Mouse (Mus musculus): ENCODE measurements at regions not wholly inside any gene's neighbourhood (a gene's known extent, or its start where the extent isn't known, plus 50 kb on each side); places are given as distances from the start of the nearest gene placed in this dataset.

GRCm38 (mm10) chr12:93427988-93428387 is 1579.0 kb upstream of the Sel1l start:
- H3K27me3 ChIP-seq (ENCODE audit: control insufficient read depth, insufficient read depth, low read length): no peaks in the 10 kb centered on the region
- H3K9ac ChIP-seq (ENCODE audit: low read length): no peak overlapping the region
- H3K4me1 ChIP-seq (replicated peaks; ENCODE audit: control insufficient read depth, insufficient read depth): no peaks in the 10 kb centered on the region
- H3K36me3 ChIP-seq (ENCODE audit: control insufficient read depth, insufficient read depth, low read length): no peaks in the 10 kb centered on the region
- DNase-seq (ENCODE audit: low spot score) (no peak), ATAC-seq (ENCODE audit: low FRiP score, low TSS enrichment) (no peak)
- no peak overlapping the region for H3K4me2 ChIP-seq (replicated peaks; ENCODE audit: low read depth)
- TF ChIP-seq CTCF (IDR thresholded peaks at IDR 0.05; ENCODE audit: low read depth): no peak
- TF ChIP-seq EP300 (optimal IDR thresholded peaks at IDR 0.05): no peak
- WGBS: 67% methylated on average over 2 of the region's 2 CpGs
- no peaks in the 10 kb centered on the region for H3K9me3 ChIP-seq (ENCODE audit: control insufficient read depth, low read length)
- H3K4me3 ChIP-seq (ENCODE audit: low read depth, low read length): no peak overlapping the region
- H3K27ac ChIP-seq (replicated peaks): no peak overlapping the region

GRCm38 (mm10) chr12:93416381-93416780 is 1567.4 kb upstream of the Sel1l start:
- H3K36me3 ChIP-seq (ENCODE audit: control insufficient read depth, insufficient read depth, low read length): no peaks in the 10 kb centered on the region
- H3K27ac ChIP-seq (replicated peaks): no peak overlapping the region
- H3K4me1 ChIP-seq (replicated peaks; ENCODE audit: control insufficient read depth, insufficient read depth): no peaks in the 10 kb centered on the region
- H3K27me3 ChIP-seq (ENCODE audit: control insufficient read depth, insufficient read depth, low read length): no peaks in the 10 kb centered on the region
- H3K9me3 ChIP-seq (ENCODE audit: control insufficient read depth, low read length): no peaks in the 10 kb centered on the region
- H3K4me2 ChIP-seq (replicated peaks; ENCODE audit: low read depth): no peak overlapping the region
- H3K4me3 ChIP-seq (ENCODE audit: low read depth, low read length): no peak overlapping the region
- ATAC-seq (ENCODE audit: low FRiP score, low TSS enrichment): no peak
- DNase-seq (ENCODE audit: low spot score): no peak
- WGBS: 85% methylated on average over 6 of the region's 6 CpGs
- H3K9ac ChIP-seq (ENCODE audit: low read length): no peak overlapping the region
- TF ChIP-seq CTCF (IDR thresholded peaks at IDR 0.05; ENCODE audit: low read depth): no peak
- TF ChIP-seq EP300 (optimal IDR thresholded peaks at IDR 0.05): no peak

DNA sequence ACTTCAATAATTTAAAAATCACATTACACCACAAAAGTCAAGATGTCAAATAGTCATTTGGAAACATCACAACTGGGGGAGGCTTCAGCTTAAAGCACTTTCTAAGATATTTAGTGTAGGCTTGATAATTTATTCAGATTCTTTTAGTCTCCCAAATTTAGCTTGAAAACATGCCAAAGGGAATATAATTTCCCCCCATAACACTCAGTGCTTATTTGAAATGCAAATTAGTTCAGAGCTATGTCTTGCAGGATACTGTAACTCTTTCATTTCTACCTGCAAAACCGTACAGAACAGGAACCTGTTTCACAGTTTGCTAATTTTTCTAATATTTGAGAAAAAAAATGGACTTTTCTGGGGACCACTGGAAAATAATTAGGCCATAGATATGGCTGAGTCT is 1566.8 kb upstream of the Sel1l start:
- DNase-seq (ENCODE audit: low spot score): no peak
- no peak for TF ChIP-seq CTCF (IDR thresholded peaks at IDR 0.05; ENCODE audit: low read depth)
- TF ChIP-seq EP300 (optimal IDR thresholded peaks at IDR 0.05): no peak

GRCm38 (mm10) chr12:93385578-93385977 is 1536.6 kb upstream of the Sel1l start:
- TF ChIP-seq CTCF (IDR thresholded peaks at IDR 0.05; ENCODE audit: low read depth) (no peak), EP300 (optimal IDR thresholded peaks at IDR 0.05) (no peak)
- no peak overlapping the region for H3K4me3 ChIP-seq (ENCODE audit: low read depth, low read length)
- no peaks in the 10 kb centered on the region for H3K36me3 ChIP-seq (ENCODE audit: control insufficient read depth, insufficient read depth, low read length)
- ATAC-seq (ENCODE audit: low FRiP score, low TSS enrichment) (no peak), DNase-seq (ENCODE audit: low spot score) (no peak)
- no peaks in the 10 kb centered on the region for H3K4me1 ChIP-seq (replicated peaks; ENCODE audit: control insufficient read depth, insufficient read depth)
- no peaks in the 10 kb centered on the region for H3K27me3 ChIP-seq (ENCODE audit: control insufficient read depth, insufficient read depth, low read length)
- no peak overlapping the region for H3K4me2 ChIP-seq (replicated peaks; ENCODE audit: low read depth)
- no peak overlapping the region for H3K27ac ChIP-seq (replicated peaks)
- no peak overlapping the region for H3K9ac ChIP-seq (ENCODE audit: low read length)
- no peaks in the 10 kb centered on the region for H3K9me3 ChIP-seq (ENCODE audit: control insufficient read depth, low read length)
- WGBS: 17% methylated on average over 2 of the region's 2 CpGs

More for the DNA sequence above, 1566.8 kb upstream of the Sel1l start:
- Histone ChIP-seq H3K4me2 (replicated peaks; ENCODE audit: low read depth) (no peak overlapping the region), H3K4me3 (ENCODE audit: low read depth, low read length) (no peak overlapping the region), H3K9me3 (ENCODE audit: control insufficient read depth, low read length) (no peaks in the 10 kb centered on the region), H3K27ac (replicated peaks) (no peak overlapping the region), H3K9ac (ENCODE audit: low read length) (no peak overlapping the region), H3K4me1 (replicated peaks; ENCODE audit: control insufficient read depth, insufficient read depth) (no peaks in the 10 kb centered on the region), H3K27me3 (ENCODE audit: control insufficient read depth, insufficient read depth, low read length) (no peaks in the 10 kb centered on the region), H3K36me3 (ENCODE audit: control insufficient read depth, insufficient read depth, low read length) (no peaks in the 10 kb centered on the region)
- ATAC-seq (ENCODE audit: low FRiP score, low TSS enrichment): no peak
- WGBS: 65% methylated on average over 1 of the region's 1 CpGs

GRCm38 (mm10) chr12:93342933-93343332 is 1494.0 kb upstream of the Sel1l start:
- Histone ChIP-seq H3K27ac (replicated peaks) (no peak overlapping the region), H3K4me2 (replicated peaks; ENCODE audit: low read depth) (no peak overlapping the region), H3K9ac (ENCODE audit: low read length) (no peak overlapping the region), H3K27me3 (ENCODE audit: control insufficient read depth, insufficient read depth, low read length) (no peaks in the 10 kb centered on the region), H3K4me3 (ENCODE audit: low read depth, low read length) (no peak overlapping the region), H3K4me1 (replicated peaks; ENCODE audit: control insufficient read depth, insufficient read depth) (no peaks in the 10 kb centered on the region), H3K36me3 (ENCODE audit: control insufficient read depth, insufficient read depth, low read length) (no peaks in the 10 kb centered on the region), H3K9me3 (ENCODE audit: control insufficient read depth, low read length) (no peaks in the 10 kb centered on the region)
- TF ChIP-seq CTCF (IDR thresholded peaks at IDR 0.05; ENCODE audit: low read depth) (no peak), EP300 (optimal IDR thresholded peaks at IDR 0.05) (no peak)
- no peak for DNase-seq (ENCODE audit: low spot score)
- no peak for ATAC-seq (ENCODE audit: low FRiP score, low TSS enrichment)
- 40% methylated on average over 4 of the region's 4 CpGs for WGBS

- Histone ChIP-seq H3K4me1 (replicated peaks; ENCODE audit: control insufficient read depth, insufficient read depth) (no peaks in the 10 kb centered on the region), H3K27me3 (ENCODE audit: control insufficient read depth, insufficient read depth, low read length) (no peaks in the 10 kb centered on the region), H3K9ac (ENCODE audit: low read length) (no peak overlapping the region), H3K27ac (replicated peaks) (no peak overlapping the region), H3K36me3 (ENCODE audit: control insufficient read depth, insufficient read depth, low read length) (no peaks in the 10 kb centered on the region), H3K4me3 (ENCODE audit: low read depth, low read length) (no peak overlapping the region), H3K4me2 (replicated peaks; ENCODE audit: low read depth) (no peak overlapping the region), H3K9me3 (ENCODE audit: control insufficient read depth, low read length) (no peaks in the 10 kb centered on the region)
- WGBS: 64% methylated on average over 4 of the region's 4 CpGs
- TF ChIP-seq CTCF (IDR thresholded peaks at IDR 0.05; ENCODE audit: low read depth) (no peak), EP300 (optimal IDR thresholded peaks at IDR 0.05) (no peak)
- DNase-seq (ENCODE audit: low spot score) (no peak), ATAC-seq (ENCODE audit: low FRiP score, low TSS enrichment) (no peak)
Measured at GRCm38 (mm10) chr12:93342525-93342924, 1493.6 kb upstream of the Sel1l start.
